Mouse (Mus musculus) stomach, embryonic 15.5 days (tissue): Measurements from ENCODE around the gene Kcnh5. TPM values are rescaled to one million over a fixed set of nuclear protein-coding genes. Genes with fewer than 3 reads are reported as not detected.

Source experiments
- ATAC-seq: fragments of 200-750 bp; cut with Nextera tagmentation; 2 replicates; pipeline ENCODE4 v1.8.0; 2017; ENCODE audit warnings: low read depth, moderate number of reproducible peaks, moderate TSS enrichment; ENCODE audit not compliant: insufficient read depth, low FRiP score
- H3K27ac ChIP-seq: fragments of 300-500 bp; sonication (generic); 2 replicates; pipeline ENCODE4 v1.5.1; 2015; ENCODE audit warnings: mild to moderate bottlenecking, inconsistent platforms
- H3K27me3 ChIP-seq: fragments of 300-500 bp; sonication (generic); replicated peaks from 2 replicates; pipeline ENCODE4 v1.6.1; 2015; ENCODE audit warnings: inconsistent platforms
- H3K36me3 ChIP-seq: fragments of 300-500 bp; sonication (generic); 2 replicates; pipeline ENCODE4 v1.6.1; 2015; ENCODE audit warnings: inconsistent platforms
- H3K4me1 ChIP-seq: fragments of 300-500 bp; sonication (generic); 2 replicates; pipeline ENCODE4 v1.6.1; 2015; ENCODE audit warnings: inconsistent platforms
- H3K4me2 ChIP-seq: fragments of 300-500 bp; sonication (generic); 2 replicates; pipeline ENCODE4 v1.6.1; 2015; ENCODE audit warnings: mild to moderate bottlenecking, inconsistent platforms
- H3K4me3 ChIP-seq: fragments of 300-500 bp; sonication (generic); replicated peaks from 2 replicates; pipeline ENCODE4 v1.5.1; 2015; ENCODE audit warnings: inconsistent platforms
- H3K9ac ChIP-seq: fragments of 300-500 bp; sonication (generic); 2 replicates; pipeline ENCODE4 v1.6.1; 2015; ENCODE audit warnings: inconsistent platforms
- H3K9me3 ChIP-seq: fragments of 300-500 bp; sonication (generic); 2 replicates; pipeline ENCODE4 v1.6.1; 2016; ENCODE audit warnings: inconsistent platforms
- WGBS: fragments of 180-500 bp; shearing (Covaris S2); methylation state at CpG from one replicate; pipeline ENCODE4 v1.1.7; 2015; 5-methylcytosine and 5-hydroxymethylcytosine counted together
- polyA plus RNA-seq: library from polyadenylated mRNA; unstranded; fragments of >200 nt; fragmentation: Nextera tagmentation; extraction: Ambion mirVana; gene quantifications from 2 replicates; pipeline ENCODE4 v1.2.1, GENCODE M21; 2015

Gene Kcnh5
- polyA plus RNA-seq, 1 experiment from 2014 or later: 0.21 TPM

DNA sequence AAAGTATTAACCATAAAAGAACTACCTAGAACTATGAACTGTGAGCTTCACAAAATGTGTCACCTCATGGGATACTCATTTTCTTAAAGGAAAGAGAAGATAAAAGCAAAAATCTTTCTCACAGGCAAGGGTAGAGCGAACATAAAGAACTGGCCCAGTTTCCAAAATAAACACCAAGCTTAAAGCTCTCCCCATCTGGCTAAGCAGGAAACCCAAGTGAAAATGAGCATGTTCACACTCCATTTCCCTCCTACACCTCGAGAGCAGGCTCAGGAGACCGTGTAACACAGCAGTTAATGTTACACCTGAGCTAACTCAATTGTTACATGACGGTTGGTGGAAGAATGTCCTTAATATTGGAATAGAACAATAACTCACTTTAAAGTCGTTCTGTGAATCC, 100.0 kb downstream of the Kcnh5 start:
- 65% methylated on average over 5 of the region's 5 CpGs for WGBS

DNA sequence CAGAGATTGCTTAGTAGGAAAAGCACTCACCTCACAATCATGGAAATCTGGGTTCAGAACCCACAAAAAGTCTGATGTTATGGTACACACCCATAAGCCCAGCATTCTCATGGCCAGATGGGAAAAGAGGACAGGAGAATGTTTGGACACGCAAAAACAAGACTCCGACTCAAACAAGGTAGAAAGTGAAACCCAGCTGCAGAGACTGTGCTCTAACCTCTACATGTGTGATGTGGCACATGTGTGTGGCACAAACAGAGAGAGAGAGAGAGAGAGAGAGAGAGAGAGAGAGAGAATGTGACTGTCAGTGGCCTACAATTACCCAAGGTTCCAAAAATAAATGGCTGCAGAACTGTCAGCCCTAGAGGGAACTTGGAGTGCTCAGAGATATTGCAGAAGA, 106.1 kb downstream of the Kcnh5 start:
- Histone ChIP-seq H3K9ac (no peak overlapping the region), H3K27ac (no peak overlapping the region), H3K4me1 (no peaks in the 10 kb centered on the region), H3K36me3 (no peaks in the 10 kb centered on the region), H3K27me3 (no peaks in the 10 kb centered on the region), H3K4me2 (no peak overlapping the region), H3K4me3 (no peak overlapping the region), H3K9me3 (no peaks in the 10 kb centered on the region)
- no peak for ATAC-seq
- WGBS: 97% methylated on average over 2 of the region's 2 CpGs

More for the DNA sequence above, 100.0 kb downstream of the Kcnh5 start:
- H3K9me3 ChIP-seq: no peaks in the 10 kb centered on the region
- H3K4me2 ChIP-seq: no peak overlapping the region
- no peak for ATAC-seq
- H3K27ac ChIP-seq: no peak overlapping the region
- no peaks in the 10 kb centered on the region for H3K36me3 ChIP-seq
- no peaks in the 10 kb centered on the region for H3K4me1 ChIP-seq
- H3K4me3 ChIP-seq: no peak overlapping the region
- no peaks in the 10 kb centered on the region for H3K27me3 ChIP-seq
- H3K9ac ChIP-seq: no peak overlapping the region

DNA sequence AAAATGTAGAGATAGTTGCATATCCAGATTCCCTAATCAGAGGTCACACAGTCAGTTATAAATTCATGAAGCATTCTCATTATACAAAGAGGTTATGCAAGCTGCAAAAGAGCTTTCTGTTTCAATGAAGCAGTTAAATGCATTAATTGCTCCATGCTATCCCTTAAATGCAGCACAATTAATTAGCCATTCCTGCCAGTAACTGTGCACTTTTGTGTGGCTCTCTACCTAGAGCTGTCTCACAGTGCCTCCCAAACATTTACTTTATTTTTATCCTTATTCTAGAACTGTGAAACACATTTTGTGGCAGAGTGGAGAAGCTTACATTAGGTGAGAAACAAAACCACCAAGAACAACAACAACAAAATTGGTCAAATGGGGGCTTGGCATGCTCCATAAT, 114.6 kb downstream of the Kcnh5 start:
- Histone ChIP-seq H3K27me3 (no peaks in the 10 kb centered on the region), H3K27ac (no peak overlapping the region), H3K36me3 (no peaks in the 10 kb centered on the region), H3K4me3 (no peak overlapping the region), H3K9ac (no peak overlapping the region), H3K9me3 (no peaks in the 10 kb centered on the region), H3K4me2 (no peak overlapping the region), H3K4me1 (no peaks in the 10 kb centered on the region)
- ATAC-seq: no peak

DNA sequence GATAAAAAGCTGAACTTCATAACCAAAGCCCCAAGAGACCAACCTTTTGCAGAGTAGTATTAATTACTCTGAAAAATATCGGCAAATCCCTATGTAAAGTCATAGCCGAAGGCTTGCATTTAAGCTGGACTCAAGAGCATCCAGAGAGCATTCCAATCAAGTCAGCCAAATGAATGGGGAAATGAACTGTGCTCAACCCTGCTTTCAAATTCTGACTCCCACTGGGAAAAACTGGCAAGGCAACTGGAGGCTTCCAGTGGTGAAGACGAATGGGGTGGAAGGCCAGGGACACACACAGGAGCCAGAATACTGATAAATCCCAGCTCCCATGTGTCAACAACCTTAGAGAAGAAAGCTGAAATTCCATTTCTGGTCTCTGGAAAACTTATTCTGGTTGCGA, 115.4 kb downstream of the Kcnh5 start:
- Histone ChIP-seq H3K4me1 (no peaks in the 10 kb centered on the region), H3K27ac (no peak overlapping the region), H3K36me3 (no peaks in the 10 kb centered on the region), H3K9ac (no peak overlapping the region), H3K9me3 (no peaks in the 10 kb centered on the region), H3K4me3 (no peak overlapping the region), H3K27me3 (no peaks in the 10 kb centered on the region), H3K4me2 (no peak overlapping the region)
- no peak for ATAC-seq
- 61% methylated on average over 4 of the region's 4 CpGs for WGBS

DNA sequence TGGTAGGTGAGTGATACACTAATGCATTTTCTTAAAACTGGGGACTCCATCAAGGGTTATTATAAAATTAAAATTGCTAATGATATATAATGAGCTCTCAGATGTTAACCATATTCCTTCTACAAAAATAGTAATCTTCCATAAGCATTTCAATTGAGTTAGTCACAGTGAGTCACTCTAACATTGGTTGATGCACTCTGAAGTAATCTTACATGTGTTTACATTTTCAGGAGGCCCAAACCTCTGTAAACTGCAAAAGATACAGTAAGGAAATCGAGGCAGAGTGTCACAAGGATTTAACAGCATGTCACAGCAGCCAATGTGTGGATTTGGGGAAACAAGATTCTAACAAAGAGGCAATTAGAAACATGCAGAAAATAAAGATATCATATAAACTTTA, 123.4 kb downstream of the Kcnh5 start:
- no peak overlapping the region for H3K27ac ChIP-seq
- H3K4me3 ChIP-seq: no peak overlapping the region
- no peak overlapping the region for H3K4me2 ChIP-seq
- no peaks in the 10 kb centered on the region for H3K4me1 ChIP-seq
- no peaks in the 10 kb centered on the region for H3K9me3 ChIP-seq
- WGBS: 31% methylated on average over 1 of the region's 1 CpGs
- H3K36me3 ChIP-seq: no peaks in the 10 kb centered on the region
- H3K9ac ChIP-seq: no peak overlapping the region
- H3K27me3 ChIP-seq: no peaks in the 10 kb centered on the region
- no peak for ATAC-seq

DNA sequence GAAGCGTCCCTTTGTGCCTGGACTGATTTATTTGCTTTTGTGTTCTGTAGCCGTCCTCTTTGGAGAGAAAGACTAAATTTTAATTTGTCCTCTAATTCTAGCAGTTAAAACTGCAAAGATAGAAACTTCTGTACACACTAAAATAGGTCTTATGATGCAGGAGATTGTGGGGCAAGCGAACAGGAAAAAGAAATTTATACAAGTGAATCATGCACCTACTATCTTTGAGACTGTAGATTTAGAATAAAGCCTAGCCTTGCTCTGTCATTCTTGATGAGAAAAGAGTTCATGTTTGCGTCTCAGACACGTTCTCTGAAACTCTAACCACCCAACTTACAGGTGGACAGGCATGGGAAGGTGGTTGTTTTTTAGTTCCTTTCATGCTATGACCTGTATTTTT, 140.4 kb downstream of the Kcnh5 start:
- H3K9ac ChIP-seq: no peak overlapping the region
- no peaks in the 10 kb centered on the region for H3K27me3 ChIP-seq
- no peak overlapping the region for H3K27ac ChIP-seq
- no peaks in the 10 kb centered on the region for H3K4me1 ChIP-seq
- no peak overlapping the region for H3K4me2 ChIP-seq
- H3K9me3 ChIP-seq: no peaks in the 10 kb centered on the region
- ATAC-seq: no peak
- no peak overlapping the region for H3K4me3 ChIP-seq
- H3K36me3 ChIP-seq: no peaks in the 10 kb centered on the region
- WGBS: 72% methylated on average over 5 of the region's 5 CpGs

DNA sequence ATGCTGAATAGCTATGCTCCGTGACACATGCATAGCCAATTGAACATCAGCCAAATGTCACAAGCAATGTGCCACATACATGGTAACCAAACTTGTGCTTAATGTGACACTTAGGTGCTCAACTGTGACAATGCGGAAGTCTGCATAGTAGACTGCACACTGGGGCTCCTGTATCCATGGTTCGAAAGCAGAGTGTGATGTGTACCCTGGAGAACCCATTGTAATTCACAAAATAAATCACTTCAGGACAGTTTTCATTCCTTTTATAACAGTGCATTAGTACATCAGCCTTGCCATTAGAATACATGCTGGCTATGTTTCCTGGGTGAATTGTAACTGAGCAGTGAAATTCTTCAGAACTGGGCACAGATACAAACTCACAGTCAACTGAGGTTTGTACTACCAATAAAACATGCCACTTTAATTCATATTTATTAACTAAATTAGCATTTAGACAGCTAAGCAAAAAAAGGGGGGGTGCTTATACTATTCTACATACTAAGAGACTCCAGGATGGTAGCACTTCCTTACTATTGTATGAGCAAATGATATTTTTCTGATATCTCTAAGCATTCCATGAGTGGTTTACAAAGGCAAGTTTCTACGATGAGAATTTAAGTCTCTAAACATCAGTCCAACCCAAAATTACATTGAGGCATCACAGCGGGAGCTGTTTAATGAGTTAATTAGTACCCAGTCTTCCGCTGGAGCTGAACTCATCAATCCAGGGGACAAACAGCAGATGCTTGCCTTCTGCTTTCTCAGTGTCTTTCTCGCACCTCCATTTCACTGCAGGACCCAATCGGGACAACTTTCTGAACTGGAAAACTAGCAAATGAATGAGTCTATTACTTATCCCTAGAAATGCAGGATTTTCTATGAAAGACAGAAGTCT, 144.9 kb downstream of the Kcnh5 start:
- Histone ChIP-seq H3K4me2 (no peak overlapping the region), H3K27me3 (no peaks in the 10 kb centered on the region), H3K27ac (no peak overlapping the region), H3K4me3 (no peak overlapping the region), H3K9ac (no peak overlapping the region), H3K9me3 (no peaks in the 10 kb centered on the region), H3K4me1 (no peaks in the 10 kb centered on the region), H3K36me3 (no peaks in the 10 kb centered on the region)
- ATAC-seq: no peak
- 81% methylated on average over 8 of the region's 8 CpGs for WGBS

DNA sequence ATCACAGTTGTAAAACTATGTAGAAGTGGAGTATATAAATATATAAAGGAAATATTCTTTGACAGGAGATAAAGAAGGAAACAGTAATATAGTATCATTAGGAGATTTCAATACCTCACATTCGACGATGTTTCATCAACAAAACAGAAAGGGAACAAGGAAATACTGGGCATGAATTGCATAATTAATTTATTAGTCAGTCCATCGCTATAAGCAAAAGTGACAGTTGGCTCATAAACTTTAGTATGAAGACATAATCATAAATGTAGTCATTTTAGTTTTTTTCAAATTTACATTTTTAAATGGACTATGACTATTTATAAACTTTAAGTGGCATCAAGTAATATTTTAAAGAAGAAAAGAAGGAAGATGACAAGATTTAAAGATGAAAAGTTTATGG, 205.9 kb downstream of the Kcnh5 start:
- Histone ChIP-seq H3K4me3 (no peak overlapping the region), H3K4me1 (no peaks in the 10 kb centered on the region), H3K9me3 (no peaks in the 10 kb centered on the region), H3K9ac (no peak overlapping the region), H3K27ac (no peak overlapping the region), H3K36me3 (no peaks in the 10 kb centered on the region), H3K27me3 (no peaks in the 10 kb centered on the region), H3K4me2 (no peak overlapping the region)
- WGBS: 80% methylated on average over 3 of the region's 3 CpGs
- ATAC-seq: no peak

DNA sequence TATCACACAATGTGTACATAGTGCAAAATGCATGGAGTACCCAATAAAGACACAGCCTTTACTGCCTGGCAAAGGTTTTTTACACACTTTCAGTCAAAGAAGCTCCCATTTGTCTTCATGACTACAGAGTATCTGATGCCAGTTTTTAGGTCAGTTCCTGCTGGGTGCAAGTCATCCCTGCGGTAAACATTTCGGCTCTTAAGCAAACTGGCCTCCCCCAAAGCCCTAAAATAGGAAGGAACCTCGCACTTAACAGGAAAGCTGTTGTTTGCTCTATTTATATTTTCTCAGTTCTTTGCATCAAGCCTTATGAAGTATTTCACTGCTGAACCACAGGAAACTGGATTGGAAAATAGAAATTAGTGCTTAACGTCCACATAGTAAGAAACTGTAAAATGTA, 207.7 kb downstream of the Kcnh5 start:
- 51% methylated on average over 4 of the region's 4 CpGs for WGBS

DNA sequence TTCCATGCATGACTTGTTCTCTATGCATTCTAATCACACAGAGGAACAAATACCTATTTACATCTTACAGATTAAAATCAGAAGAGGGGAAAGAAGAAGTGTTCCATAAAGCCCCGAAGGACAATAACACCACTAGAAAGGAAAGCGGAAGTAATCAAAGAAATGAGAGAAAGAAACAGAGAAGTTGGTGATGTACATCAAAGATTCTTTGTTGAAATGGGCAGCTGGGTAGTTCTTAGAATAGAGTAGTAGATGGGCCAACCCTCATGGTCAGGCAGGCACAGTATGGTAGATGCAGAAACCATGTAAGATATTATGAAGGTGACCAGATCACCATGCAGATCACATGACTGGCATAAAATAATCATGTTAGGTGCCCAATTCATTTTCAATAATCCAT, 210.9 kb downstream of the Kcnh5 start:
- 93% methylated on average over 2 of the region's 2 CpGs for WGBS
- ATAC-seq: no peak
- H3K27ac ChIP-seq: no peak overlapping the region

More for the DNA sequence above, 207.7 kb downstream of the Kcnh5 start:
- Histone ChIP-seq H3K9ac (no peak overlapping the region), H3K27ac (no peak overlapping the region), H3K4me3 (no peak overlapping the region), H3K4me1 (no peaks in the 10 kb centered on the region), H3K36me3 (no peaks in the 10 kb centered on the region), H3K4me2 (no peak overlapping the region), H3K27me3 (no peaks in the 10 kb centered on the region), H3K9me3 (no peaks in the 10 kb centered on the region)
- ATAC-seq: no peak

DNA sequence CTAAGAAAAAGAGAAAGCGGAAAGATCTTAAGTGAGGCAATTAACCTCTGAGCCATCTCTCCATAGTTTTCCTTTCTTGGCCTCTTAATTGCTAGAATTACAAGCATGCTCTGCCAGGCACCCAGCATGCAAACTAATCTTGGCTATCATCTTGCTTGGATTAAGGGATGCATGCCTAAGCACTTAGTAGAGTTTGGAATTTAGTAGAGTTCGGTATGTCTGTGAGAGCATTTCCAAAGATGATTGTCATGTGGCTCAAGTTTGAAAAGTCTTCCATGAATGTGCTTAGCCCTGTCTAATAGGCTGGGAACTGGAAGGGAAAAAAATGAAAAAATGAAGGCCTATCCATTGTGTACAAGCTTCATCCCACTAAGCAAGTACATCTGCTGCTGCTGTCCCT, 224.5 kb downstream of the Kcnh5 start:
- H3K4me2 ChIP-seq: no peak overlapping the region
- no peak for ATAC-seq
- no peaks in the 10 kb centered on the region for H3K4me1 ChIP-seq
- 69% methylated on average over 2 of the region's 2 CpGs for WGBS
- H3K27ac ChIP-seq: no peak overlapping the region
- H3K9me3 ChIP-seq: no peaks in the 10 kb centered on the region
- H3K36me3 ChIP-seq: no peaks in the 10 kb centered on the region
- H3K4me3 ChIP-seq: no peak overlapping the region
- H3K27me3 ChIP-seq: no peaks in the 10 kb centered on the region
- H3K9ac ChIP-seq: no peak overlapping the region

More for the DNA sequence above, 210.9 kb downstream of the Kcnh5 start:
- H3K4me1 ChIP-seq: no peaks in the 10 kb centered on the region
- H3K27me3 ChIP-seq: no peaks in the 10 kb centered on the region
- H3K36me3 ChIP-seq: no peaks in the 10 kb centered on the region
- H3K4me3 ChIP-seq: no peak overlapping the region
- no peaks in the 10 kb centered on the region for H3K9me3 ChIP-seq
- no peak overlapping the region for H3K4me2 ChIP-seq
- H3K9ac ChIP-seq: no peak overlapping the region

DNA sequence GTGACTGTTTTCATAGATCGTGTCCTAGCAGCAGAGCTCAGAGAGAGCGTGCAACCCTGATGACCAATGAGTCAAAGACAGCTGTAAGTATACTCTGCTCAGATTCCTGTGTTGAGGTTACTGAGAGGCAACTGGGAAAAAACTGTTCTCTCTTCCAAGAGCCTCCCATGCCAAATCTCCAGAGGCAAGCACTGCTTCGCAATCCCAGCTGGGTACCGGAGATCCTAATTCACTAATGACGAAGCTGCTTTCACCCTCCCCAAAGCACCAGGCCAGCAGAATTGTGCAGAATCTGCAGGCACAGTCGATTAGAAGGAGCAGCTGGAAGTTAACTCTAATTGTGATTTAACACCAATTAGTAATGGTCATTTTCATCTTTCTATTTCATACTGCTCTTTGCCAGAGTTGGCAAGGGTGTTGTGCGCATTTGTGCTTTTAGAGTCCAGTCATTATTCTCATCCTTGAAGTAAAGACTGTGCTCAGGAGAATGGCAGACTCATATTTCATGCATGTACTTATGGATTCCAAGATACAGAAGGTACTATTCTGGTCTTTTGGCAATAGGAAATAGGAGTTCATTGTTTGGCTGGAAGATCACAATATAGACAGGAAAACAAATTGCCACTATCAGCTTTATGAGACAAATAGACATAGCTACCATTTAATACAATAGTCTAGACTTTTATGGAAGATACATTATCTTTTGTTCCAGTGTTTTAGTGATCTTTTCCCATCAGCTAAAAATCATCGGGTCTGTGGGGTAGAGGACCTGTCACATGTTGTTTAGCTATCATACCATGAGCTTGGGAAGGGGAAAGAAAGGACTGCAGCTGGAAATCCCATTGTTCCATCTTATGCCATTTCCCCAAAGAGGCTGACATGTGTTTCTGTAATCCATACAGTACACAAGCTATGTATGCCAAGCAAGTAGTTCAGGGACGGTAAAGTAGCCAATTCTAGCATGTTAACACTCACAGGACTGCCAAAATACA, 225.7 kb downstream of the Kcnh5 start:
- ATAC-seq: no peak
- H3K9me3 ChIP-seq: no peaks in the 10 kb centered on the region
- WGBS: 61% methylated on average over 9 of the region's 9 CpGs
- no peak overlapping the region for H3K4me3 ChIP-seq
- H3K4me1 ChIP-seq: no peaks in the 10 kb centered on the region
- H3K36me3 ChIP-seq: no peaks in the 10 kb centered on the region
- no peak overlapping the region for H3K9ac ChIP-seq
- no peak overlapping the region for H3K4me2 ChIP-seq
- H3K27ac ChIP-seq: no peak overlapping the region
- no peaks in the 10 kb centered on the region for H3K27me3 ChIP-seq
